Mouse (Mus musculus): ENCODE results near the gene Mb21d2. TPM values are rescaled to one million over a fixed set of nuclear protein-coding genes. Genes with fewer than 3 reads are reported as not detected.
A peak's percentile ranks its signal among the peaks of the same experiment; 100 is the strongest.

The Mb21d2 gene
- total RNA-seq (2021), result 10 to 100 TPM in 1 of 2 experiments, 1 to 10 TPM in 1; 7.5 to 10.3 TPM

GRCm38 (mm10) chr16:28928815-28929685 is at the start of gene Mb21d2:
Gene Mb21d2 (minus strand): TSS chr16:28929673.
- peak; percentile 52 to 66 for DNase-seq
- intact Hi-C loops (cut with DNase I), result loop anchor here (2.0 to 5.0 kb wide), 2 partner anchors 47 to 88 kb away; no protein-coding TSS in a partner anchor

- DNase-seq, result no peak
- intact Hi-C loops (cut with DNase I), result no loop called here
Observed at GRCm38 (mm10) chr16:28966236-28966635, 36.8 kb upstream of the Mb21d2 start.

DNA sequence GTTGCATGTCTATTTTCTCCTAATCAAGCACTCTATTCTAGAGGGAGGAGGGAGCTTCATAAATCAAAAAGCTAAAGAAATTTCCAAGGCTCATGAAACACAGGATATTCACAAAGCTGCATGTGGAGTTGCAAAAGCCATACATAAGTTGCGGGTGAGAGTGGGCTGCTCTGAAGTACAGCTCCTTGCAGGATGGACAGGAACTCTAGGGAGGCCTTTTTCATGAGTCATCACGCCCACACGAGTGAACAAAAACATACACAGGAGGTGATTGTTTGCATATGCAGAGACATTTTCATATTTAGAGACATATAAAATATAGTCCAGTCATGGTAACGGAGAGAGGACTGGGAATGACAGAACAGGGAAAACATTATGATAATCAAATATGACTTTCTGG is 34.6 kb upstream of the Mb21d2 start:
- DNase-seq, result no peak
- intact Hi-C loops (cut with DNase I), result no loop called here

DNA sequence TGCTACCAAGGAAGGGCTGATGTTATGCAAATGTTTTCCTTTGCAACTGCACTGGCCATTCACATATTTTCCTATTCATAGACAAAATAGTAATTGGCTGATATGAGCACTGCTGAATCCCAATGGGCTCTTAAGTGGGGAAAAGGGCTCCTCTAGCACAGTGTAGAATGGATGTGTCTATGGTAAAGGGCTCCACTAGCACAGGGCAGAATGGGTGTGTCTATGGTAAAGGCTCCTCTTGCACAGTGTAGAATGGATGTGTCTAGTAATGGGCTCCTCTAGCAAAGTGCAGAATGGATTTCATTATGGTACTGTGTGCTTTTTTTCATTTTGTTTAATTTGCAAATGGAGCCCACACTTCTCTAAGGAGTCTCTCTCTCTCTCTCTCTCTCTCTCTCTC is 33.5 kb upstream of the Mb21d2 start:
- intact Hi-C loops (cut with DNase I), result no loop called here
- DNase-seq, result no peak

- no peak for DNase-seq
- intact Hi-C loops (cut with DNase I), result no loop called here
Observed at GRCm38 (mm10) chr16:28949810-28950209, 20.3 kb upstream of the Mb21d2 start.

- intact Hi-C loops (cut with DNase I), result no loop called here
Observed at GRCm38 (mm10) chr16:28943254-28943653, 13.8 kb upstream of the Mb21d2 start.

DNA sequence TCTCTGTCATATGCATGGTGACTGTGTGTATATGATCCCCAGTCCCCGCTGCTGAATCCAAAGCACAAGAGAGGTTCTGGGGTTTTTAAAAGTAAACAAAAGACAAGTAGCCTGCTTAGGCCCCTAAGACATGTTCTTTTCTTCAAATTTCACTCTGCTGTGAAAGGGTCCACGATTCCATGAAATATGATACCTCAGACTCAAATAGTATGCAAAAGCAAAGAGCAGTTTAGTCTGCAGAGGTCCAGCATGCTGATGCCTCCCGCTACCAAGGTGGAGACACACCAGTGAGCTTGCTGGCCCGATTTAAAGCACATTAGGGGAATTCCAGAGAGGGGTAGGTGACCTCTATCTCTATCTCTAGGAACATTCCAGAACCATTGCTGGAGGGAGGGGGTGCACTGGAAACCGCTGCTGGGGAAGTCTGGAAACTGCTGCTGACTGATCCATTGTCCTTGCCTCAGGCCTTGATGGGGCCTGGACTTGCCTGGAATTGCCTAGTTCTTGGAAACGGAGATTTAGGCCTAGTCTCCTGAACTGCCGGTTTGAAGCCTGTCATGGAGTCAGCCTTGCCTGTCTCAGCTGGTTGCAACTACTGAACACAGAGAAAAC is 6.8 kb upstream of the Mb21d2 start:
- no peak for DNase-seq
- intact Hi-C loops (cut with DNase I), result no loop called here

More at GRCm38 (mm10) chr16:28943254-28943653, 13.8 kb upstream of the Mb21d2 start:
- DNase-seq, result no peak

GRCm38 (mm10) chr16:28935701-28936100 is 6.2 kb upstream of the Mb21d2 start:
- intact Hi-C loops (cut with DNase I), result no loop called here

GRCm38 (mm10) chr16:28931213-28931612 is 1.7 kb upstream of the Mb21d2 start:
- DNase-seq, result no peak
- intact Hi-C loops (cut with DNase I), result no loop called here

More at GRCm38 (mm10) chr16:28935701-28936100, 6.2 kb upstream of the Mb21d2 start:
- no peak for DNase-seq

DNA sequence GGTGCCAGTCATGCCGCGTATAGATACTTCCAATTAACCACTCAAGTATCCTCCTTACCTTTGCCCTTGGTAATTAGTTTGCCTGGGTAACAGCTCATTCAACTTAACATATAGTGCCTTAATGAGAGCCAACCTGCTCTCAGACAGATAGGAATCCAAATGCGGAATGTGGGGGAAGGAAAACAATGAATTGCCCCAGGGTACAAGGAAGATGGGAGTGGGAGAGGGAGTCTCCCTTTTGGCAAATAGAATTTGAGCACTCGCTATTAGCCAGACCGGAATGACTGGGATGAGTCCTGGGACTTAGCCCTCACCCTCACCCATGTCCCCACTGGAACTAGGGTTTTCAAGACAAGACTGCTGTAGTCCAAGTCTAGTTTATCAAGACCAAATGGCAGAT is 953 bp upstream of the Mb21d2 start:
- DNase-seq, result no peak
- intact Hi-C loops (cut with DNase I), result no loop called here

DNA sequence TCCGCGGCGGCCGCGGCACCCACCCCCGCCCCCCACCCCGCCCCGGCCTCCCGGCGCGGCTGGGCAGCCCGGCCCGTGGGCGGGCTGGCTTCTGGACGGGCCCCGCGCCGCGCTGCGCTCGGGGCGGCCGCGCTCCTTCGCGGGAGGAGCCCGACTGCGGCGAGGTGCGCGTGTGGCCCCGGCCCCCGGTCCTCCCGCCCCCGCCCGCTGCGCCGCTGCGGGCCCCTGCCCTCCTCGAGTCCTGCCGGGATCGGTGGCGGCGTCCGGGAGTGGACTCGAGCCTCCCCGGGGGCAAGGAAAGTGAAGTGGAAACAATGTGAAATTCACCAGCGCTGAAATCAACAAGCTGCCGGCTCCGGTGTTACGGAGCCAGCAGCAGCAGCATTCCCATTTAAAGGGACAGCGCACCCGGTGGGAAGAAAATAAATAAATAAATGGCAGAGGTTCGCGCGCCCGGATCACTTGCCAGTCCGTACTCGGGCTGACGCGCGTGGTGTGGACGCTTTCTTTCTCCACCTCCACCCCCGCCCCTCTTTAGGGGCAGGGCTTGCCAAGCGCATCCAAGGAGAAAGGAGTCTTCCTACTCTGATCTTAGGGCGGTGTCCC is 316 bp upstream of the Mb21d2 start:
- intact Hi-C loops (cut with DNase I), result loop anchor here (2.0 to 5.0 kb wide), 2 partner anchors 47 to 89 kb away; no protein-coding TSS in a partner anchor

DNA sequence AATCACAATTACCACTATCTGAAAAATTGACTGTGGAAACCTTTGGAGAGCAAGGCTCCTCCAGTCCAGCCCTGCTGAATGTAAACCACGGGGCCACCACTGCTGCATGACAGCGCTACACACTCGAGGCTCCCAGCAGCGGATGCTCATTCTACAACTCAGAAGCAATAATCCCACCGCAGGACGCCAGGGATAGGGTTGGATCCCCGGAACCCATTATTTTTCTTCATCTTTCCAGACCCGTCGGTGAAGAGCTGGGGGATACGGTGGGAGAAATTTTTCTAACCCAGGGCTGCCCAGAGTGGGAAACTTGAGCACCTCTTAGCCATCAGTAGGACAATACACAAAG is 1.0 kb downstream of the Mb21d2 start:
- intact Hi-C loops (cut with DNase I), result loop anchor here (2.0 to 5.0 kb wide), 2 partner anchors 46 to 88 kb away; no protein-coding TSS in a partner anchor

More for the DNA sequence above, 316 bp upstream of the Mb21d2 start:
- peak; percentile 55 to 78 for DNase-seq

GRCm38 (mm10) chr16:28927381-28927780 is 2.1 kb downstream of the Mb21d2 start:
- DNase-seq, result no peak
- intact Hi-C loops (cut with DNase I), result loop anchor here (5.0 kb wide), 1 partner anchor 45 kb away; no protein-coding TSS in a partner anchor

More for the DNA sequence above, 1.0 kb downstream of the Mb21d2 start:
- peak in 1 of 2 experiments; percentile 22 for DNase-seq

GRCm38 (mm10) chr16:28919320-28919885 is 10.1 kb downstream of the Mb21d2 start:
- no peak for DNase-seq
- intact Hi-C loops (cut with DNase I), result no loop called here

- intact Hi-C loops (cut with DNase I), result no loop called here
- DNase-seq, result no peak
Observed at GRCm38 (mm10) chr16:28915362-28915761, 14.1 kb downstream of the Mb21d2 start.

DNA sequence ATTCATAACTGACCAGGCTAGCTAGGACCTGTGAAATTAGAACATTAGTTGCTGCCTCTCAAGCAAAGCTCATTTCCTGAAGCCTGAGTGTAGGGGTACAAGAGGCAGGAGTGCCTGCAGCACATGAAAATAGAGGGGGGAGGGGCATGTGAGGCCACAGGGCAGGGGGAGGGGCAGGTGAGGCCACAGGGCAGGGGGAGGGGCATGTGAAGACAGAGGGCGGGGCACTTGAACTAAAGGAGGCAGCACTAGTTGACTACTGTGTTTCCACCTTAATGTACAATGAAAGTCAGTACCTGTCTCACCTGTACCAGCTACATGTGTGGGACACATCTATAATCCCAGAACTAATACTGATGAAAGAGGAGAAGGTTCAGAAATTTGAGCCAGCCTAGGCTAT is 14.8 kb downstream of the Mb21d2 start:
- intact Hi-C loops (cut with DNase I), result no loop called here
- no peak for DNase-seq

- intact Hi-C loops (cut with DNase I), result no loop called here
- peak; percentile 19 to 20 for DNase-seq
Observed at GRCm38 (mm10) chr16:28911414-28912050, 17.9 kb downstream of the Mb21d2 start.

DNA sequence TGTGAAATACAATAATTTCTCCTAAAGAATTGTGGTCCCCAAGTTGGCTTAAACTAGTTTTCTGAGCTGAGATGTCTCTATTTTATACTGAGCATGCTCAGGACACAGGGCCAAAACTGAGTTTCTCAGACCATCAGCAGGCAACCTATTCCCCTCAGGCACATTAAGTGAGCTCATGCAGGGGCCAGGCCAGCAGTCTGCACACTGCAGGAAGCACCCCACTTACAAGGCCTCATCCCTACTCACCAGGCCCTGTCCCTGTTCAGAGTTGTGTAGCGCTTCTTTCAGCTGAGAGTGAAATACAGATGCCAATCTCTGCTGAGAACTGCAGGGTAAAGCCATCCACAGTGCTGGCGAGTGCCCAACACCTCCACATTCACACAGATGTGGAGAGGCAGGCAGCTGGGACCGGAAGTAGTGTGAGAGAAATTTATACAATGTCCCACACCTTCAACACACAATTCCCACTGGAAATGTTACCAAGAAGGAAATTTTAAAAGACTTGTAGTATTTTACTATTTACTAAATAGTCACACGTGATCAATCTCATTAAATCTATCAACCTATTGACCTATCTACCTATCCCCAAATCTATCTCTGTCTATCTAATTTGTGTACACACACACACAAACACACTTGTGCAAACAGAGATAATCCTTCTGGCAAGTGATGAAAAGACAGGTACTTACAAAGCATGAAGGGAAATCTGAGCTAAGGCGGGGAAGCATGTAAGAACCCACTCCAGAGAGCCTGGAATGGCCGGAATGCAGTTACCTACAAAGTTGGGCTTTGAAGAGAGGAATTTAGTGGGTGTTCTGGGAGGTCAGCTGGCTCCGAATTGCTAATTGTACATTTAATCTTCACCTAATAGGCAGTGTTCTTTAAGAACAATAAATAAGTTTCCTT is 22.9 kb downstream of the Mb21d2 start:
- no peak for DNase-seq
- intact Hi-C loops (cut with DNase I), result no loop called here

GRCm38 (mm10) chr16:28905567-28906289 is 23.7 kb downstream of the Mb21d2 start:
- no peak for DNase-seq

More at GRCm38 (mm10) chr16:28905567-28906289, 23.7 kb downstream of the Mb21d2 start:
- intact Hi-C loops (cut with DNase I), result no loop called here
